Mouse (Mus musculus): ENCODE measurements at regions not wholly inside any gene's neighbourhood (a gene's known extent, or its start where the extent isn't known, plus 50 kb on each side); places are given as distances from the start of the nearest gene placed in this dataset.
A peak's percentile ranks its signal among the peaks of the same experiment; 100 is the strongest.

- intact Hi-C loops (cut with DNase I), result loop anchor here (1.0 to 5.0 kb wide), 2 partner anchors 84 to 148 kb away; partner anchors contain the start of gene Pts
- peak; percentile 72 to 81 for DNase-seq (ENCODE audit: low spot score in 2 of 2)
Observed at GRCm38 (mm10) chr9:50443708-50444463, 50.4 kb upstream of the Plet1 start.
